Mouse (Mus musculus): ENCODE measurements at regions not wholly inside any gene's neighbourhood (a gene's known extent, or its start where the extent isn't known, plus 50 kb on each side); places are given as distances from the start of the nearest gene placed in this dataset.

DNA sequence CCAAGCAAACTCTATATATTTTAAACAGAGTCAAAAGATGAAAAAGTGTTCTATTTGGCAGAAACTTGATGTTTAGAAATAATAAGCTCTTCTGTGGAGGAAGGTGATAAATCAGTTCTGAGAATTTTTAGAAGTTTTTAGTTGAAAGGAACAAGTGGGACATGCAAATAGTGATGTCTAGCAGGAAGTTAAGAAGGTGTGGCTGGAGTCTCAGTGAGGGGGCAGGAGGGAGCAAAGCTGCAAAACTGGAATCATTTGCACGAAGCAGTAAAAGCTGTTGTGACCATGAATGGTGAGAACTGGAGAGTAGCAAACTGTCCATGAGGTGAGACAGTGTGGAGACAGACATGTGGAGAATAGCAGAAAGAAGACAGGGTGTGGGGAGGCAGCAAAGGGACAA, 157.1 kb upstream of the Cxadr start:
- TF ChIP-seq POLR2A (IDR thresholded peaks at IDR 0.05; ENCODE audit: control insufficient read depth, low read depth, low read length) = no peak
- no peak for TF ChIP-seq CTCF (IDR thresholded peaks at IDR 0.05; ENCODE audit: control insufficient read depth, insufficient read depth, insufficient replicate concordance, low read depth, low read length)
